Mouse (Mus musculus) erythroid progenitor cell, adult 5-6 weeks (primary cell): ENCODE measurements around the gene Itga5. TPM values are rescaled to one million over a fixed set of nuclear protein-coding genes. Genes with fewer than 3 reads are reported as not detected.
"Not testable (repeated sequence)": the region's sequence is repeated elsewhere in the genome, so short reads cannot be mapped to it uniquely, and the experiment has no call there.

Experiments
- ATAC-seq: replicated peaks from 2 replicates; pipeline ENCODE4 v1.8.0; 2016; ENCODE audit warnings: moderate number of reproducible peaks, mild to moderate bottlenecking, moderate TSS enrichment, inconsistent platforms; ENCODE audit not compliant: poor library complexity, low FRiP score, severe bottlenecking
- total RNA-seq, 2 experiments: library from RNA; stranded (forward) in 1 of 2; stranded (reverse) in 1 of 2; fragments of 150-400 nt in 1 of 2; fragments of 186-747, 209-891 nt in 1 of 2; gene quantifications; 2 replicates each; pipeline versions ENCODE4 v1.2.3 to v1.2.4; 2015 to 2017; ENCODE audit warnings: low replicate concordance in 2 of 2

Gene Itga5
- total RNA-seq (2015; ENCODE audit: low replicate concordance) (2.2 and 5.0 TPM in 2 replicates), total RNA-seq (2017; ENCODE audit: low replicate concordance) (0.15 and 0.39 TPM in 2 replicates)

GRCm38 (mm10) chr15:103366376-103367149 lies at the start of gene Itga5:
Gene Itga5 (minus strand): TSS chr15:103366763.
- no peak for ATAC-seq

- ATAC-seq: not testable (repeated sequence)
Measured at GRCm38 (mm10) chr15:103405586-103405985, 39.0 kb upstream of the Itga5 start.

DNA sequence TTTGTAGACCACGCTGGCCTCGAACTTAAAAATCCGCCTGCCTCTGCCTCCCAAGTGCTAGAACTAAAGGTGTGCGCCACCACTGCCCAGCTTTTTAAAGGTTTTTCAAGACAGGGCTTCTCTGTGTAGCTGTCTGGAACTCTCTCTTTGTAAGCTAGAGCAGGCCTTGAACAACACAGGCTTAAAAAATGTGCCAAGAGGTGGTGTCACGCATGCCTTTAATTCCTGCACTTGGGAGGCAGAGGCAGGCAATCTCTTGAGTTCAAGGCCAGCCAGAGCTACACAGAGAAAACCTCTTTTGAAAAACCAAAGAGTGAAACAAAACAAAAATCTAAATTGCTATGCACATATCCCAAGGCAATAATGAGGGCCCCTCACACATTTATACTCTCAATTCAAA lies 34.8 kb upstream of the Itga5 start:
- ATAC-seq: no peak

DNA sequence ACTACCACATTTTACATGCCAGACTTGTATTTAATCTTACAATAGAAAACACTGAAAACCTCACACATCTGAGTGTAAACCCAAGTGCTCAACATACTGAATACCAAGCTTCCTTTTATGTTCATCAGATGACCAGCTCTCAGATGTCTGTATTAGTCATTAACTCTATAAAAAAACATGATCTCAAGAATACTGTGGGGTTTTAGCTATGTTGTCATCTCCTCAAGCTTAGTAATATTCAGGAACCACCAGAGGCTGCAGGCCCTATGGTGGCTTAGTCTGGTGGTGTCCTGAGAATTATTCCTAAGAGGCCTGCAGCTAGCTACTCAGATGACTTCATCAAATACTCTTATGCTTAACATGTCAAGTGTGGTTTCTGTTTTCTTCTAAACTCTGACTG lies 27.0 kb upstream of the Itga5 start:
- no peak for ATAC-seq

- ATAC-seq: no peak
Measured at GRCm38 (mm10) chr15:103388556-103389145, 22.1 kb upstream of the Itga5 start.

DNA sequence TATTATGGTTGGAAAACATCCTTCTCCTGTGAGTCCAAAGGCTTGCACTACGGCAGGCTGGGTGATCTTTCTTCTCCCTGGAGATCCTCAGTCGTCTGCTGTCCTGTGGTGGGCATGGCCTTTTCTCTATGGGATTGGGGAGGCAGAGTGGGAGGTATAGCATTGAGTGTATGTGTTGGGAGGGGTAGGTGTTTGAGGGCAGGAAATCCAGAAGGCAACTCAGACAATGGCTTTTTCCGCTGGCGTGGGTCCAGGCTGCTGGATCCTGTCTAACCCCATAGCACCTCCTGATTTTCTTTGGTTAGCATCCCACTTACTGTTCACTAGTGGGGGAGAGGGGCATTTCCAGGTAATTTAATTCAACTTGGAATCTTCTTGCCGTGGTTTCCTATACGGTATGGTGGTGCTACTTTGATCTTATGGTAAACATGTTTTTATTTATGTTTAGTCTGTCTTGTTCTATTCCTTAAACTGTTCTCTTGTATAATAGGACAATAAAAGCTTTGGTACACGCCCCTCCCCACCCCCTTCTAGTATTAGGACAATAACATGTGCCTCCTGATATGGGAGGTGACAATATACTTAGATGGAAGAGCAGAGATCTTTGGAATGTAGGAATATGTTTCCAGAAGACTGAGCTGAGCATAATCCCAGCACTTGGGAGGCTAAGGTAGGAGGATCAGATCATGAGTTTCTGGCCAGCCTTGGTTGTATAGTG lies 17.4 kb upstream of the Itga5 start:
- no peak for ATAC-seq

GRCm38 (mm10) chr15:103382795-103383406 lies 16.3 kb upstream of the Itga5 start:
- no peak for ATAC-seq

DNA sequence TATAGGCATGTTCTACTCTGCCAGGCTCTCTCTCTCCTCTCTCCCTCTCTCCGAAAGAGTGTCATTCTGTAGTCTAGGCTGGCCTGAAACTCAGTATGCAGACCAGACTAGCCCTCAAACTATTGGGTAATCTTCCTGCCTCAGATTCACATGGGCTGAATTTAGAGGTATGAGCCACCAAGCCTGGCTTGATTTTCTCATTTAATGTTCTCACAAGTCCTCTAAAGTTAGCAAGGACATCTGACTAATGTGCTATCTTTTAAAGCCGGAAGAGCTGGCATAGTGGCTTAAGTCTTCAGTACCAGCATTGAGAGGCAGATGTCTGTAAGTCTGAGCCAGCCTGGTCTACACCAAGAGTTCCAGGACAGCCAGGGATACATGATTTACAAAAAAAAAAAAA lies 15.5 kb upstream of the Itga5 start:
- no peak for ATAC-seq

DNA sequence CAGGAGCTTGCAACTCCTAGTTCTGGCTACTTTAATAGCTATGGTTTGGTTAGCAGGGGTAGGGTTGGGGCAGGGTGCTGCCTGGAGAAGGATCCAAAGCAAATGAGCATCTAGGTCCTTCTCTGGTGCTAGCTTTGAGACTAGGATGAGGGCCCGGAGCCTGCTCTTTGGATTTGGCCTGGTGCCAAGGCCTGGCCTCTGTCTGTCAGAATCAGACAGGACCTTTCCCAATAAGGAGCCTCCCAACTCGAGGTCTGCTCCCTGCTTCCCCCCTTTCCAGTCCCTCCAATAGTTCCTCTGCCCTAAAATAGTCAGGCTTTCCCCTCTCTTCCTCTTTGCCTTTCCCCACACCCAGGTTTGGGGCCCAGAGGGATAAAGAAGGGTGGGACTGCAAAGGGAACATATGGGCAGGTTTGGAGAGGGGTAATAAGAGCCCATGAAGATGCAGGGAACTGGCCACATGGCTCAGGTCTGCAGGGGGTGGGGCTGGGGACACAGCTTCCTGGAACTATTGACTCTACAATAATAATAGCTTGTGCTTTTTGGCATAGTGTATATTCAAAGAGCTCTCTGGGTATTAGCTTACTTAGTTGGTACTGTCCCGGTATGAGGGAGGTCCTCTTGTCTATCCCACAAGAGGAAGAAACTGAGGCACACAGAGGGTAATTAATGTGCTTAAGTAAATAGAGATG lies 12.2 kb upstream of the Itga5 start:
- ATAC-seq: no peak

- ATAC-seq: no peak
Measured at GRCm38 (mm10) chr15:103377752-103378664, 11.4 kb upstream of the Itga5 start.

GRCm38 (mm10) chr15:103376837-103377269 lies 10.3 kb upstream of the Itga5 start:
- ATAC-seq: no peak

- no peak for ATAC-seq
Measured at GRCm38 (mm10) chr15:103375112-103375800, 8.7 kb upstream of the Itga5 start.

DNA sequence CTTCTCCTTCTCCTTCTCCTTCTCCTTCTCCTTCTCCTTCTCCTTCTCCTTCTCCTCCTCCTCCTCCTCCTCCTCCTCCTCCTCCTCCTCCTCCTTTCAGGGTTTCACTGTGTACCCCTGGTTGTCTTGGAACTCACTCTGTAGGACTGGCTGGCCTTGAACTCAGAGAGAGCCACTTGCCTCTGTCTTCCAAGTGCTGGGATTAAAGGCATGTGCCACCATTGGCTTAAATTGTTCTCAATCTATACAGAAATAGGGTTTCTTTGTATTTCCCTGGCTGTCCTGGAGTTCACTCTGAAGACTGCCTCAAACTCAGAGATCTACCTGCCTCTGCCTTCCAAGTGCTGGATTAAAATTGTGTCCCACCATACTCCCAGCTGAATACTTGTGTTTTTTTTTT lies 5.9 kb upstream of the Itga5 start:
- ATAC-seq: no peak

- no peak for ATAC-seq
Measured at GRCm38 (mm10) chr15:103371741-103372140, 5.2 kb upstream of the Itga5 start.

DNA sequence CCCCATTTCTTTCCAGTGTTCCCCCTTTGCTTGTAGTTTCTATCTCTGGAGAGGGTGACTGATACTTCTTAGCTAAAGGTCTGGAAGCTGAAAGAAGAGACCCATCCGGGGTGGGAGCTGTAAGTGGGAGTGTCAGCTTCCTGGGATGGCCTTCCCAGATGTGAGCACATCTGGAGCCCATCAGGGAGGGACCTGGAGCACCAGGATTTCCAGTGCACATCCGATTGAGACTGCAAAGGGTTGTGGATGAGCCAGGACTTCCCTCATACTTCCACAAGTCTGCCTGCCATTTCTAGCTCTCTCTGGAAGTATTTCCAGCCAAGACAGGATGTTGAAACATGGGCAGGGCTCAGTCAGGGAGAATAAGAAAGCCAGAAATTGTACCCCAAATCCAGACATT lies 4.6 kb upstream of the Itga5 start:
- ATAC-seq: no peak

GRCm38 (mm10) chr15:103370462-103370861 lies 3.9 kb upstream of the Itga5 start:
- ATAC-seq: no peak

GRCm38 (mm10) chr15:103369123-103369522 lies 2.6 kb upstream of the Itga5 start:
- no peak for ATAC-seq
